Mouse (Mus musculus) forebrain, postnatal 0 days (tissue): ENCODE measurements around the gene Gm36245. TPM values are rescaled to one million over a fixed set of nuclear protein-coding genes. Genes with fewer than 3 reads are reported as not detected.
"Not testable (repeated sequence)": the region's sequence is repeated elsewhere in the genome, so short reads cannot be mapped to it uniquely, and the experiment has no call there.

Experiments used
- ATAC-seq: fragments of 200-750 bp; cut with Nextera tagmentation; 2 replicates; pipeline ENCODE4 v1.8.0; 2017; ENCODE audit warnings: mild to moderate bottlenecking, moderate library complexity
- DNase-seq: peaks from one replicate; pipeline ENCODE4 v3.0.0-alpha.2; 2015
- H3K27ac ChIP-seq: fragments of 300-500 bp; sonication (generic); 2 replicates; pipeline ENCODE4 v1.5.1; 2014; ENCODE audit warnings: low read depth, mild to moderate bottlenecking, antibody characterized with exemption, low read length, moderate library complexity, mixed read lengths
- H3K27me3 ChIP-seq: fragments of 300-500 bp; sonication (generic); 2 replicates; pipeline ENCODE4 v1.6.1; 2014; ENCODE audit warnings: mild to moderate bottlenecking, low read length, mixed read lengths; ENCODE audit not compliant: insufficient read depth
- H3K36me3 ChIP-seq: fragments of 300-500 bp; sonication (generic); 2 replicates; pipeline ENCODE4 v1.6.1; 2014; ENCODE audit warnings: mild to moderate bottlenecking, moderate library complexity; ENCODE audit not compliant: insufficient read depth
- H3K4me1 ChIP-seq: fragments of 300-500 bp; sonication (generic); 2 replicates; pipeline ENCODE4 v1.6.1; 2014; ENCODE audit warnings: antibody characterized with exemption; ENCODE audit not compliant: insufficient read depth
- H3K4me2 ChIP-seq: fragments of 300-500 bp; sonication (generic); 2 replicates; pipeline ENCODE4 v1.6.1; 2014; ENCODE audit warnings: low read depth, mild to moderate bottlenecking, moderate library complexity
- H3K4me3 ChIP-seq: fragments of 300-500 bp; sonication (generic); 2 replicates; pipeline ENCODE4 v1.5.1; 2014; ENCODE audit warnings: low read depth, low read length, mixed read lengths
- H3K9ac ChIP-seq: fragments of 300-500 bp; sonication (generic); 2 replicates; pipeline ENCODE4 v1.6.1; 2014; ENCODE audit warnings: mild to moderate bottlenecking
- H3K9me3 ChIP-seq: fragments of 300-500 bp; sonication (generic); 2 replicates; pipeline ENCODE4 v1.6.1; 2016; ENCODE audit warnings: low read length
- CTCF ChIP-seq: sonication (generic); IDR thresholded peaks from 2 replicates; pipeline ENCODE4 v1.5.1; 2016; ENCODE audit warnings: antibody characterized with exemption, control low read depth, low read depth
- WGBS: fragments of 180-500 bp; shearing (Covaris S2); extraction: QIAGEN DNeasy Blood & Tissue Kit; methylation state at CpG from one replicate; pipeline ENCODE4 v1.1.7; 2014; 5-methylcytosine and 5-hydroxymethylcytosine counted together
- polyA plus RNA-seq: library from polyadenylated mRNA; unstranded; fragments of >200 nt; fragmentation: Nextera tagmentation; extraction: Ambion mirVana; gene quantifications from 2 replicates; pipeline ENCODE4 v1.2.1, GENCODE M21; 2015
- total RNA-seq: library from RNA; depleted of rRNA; stranded (reverse); fragments of >200 nt; gene quantifications from 2 replicates; pipeline ENCODE4 v1.2.3, GENCODE M21; 2014

Gm36245 gene
- total and polyA plus RNA-seq, 2 experiments from 2014 or later, result not detected

- Histone ChIP-seq H3K27me3 (no peaks in the 10 kb centered on the region), H3K36me3 (no peaks in the 10 kb centered on the region), H3K4me3 (no peak overlapping the region), H3K9me3 (0 out of 2 replicates have a peak, but pooled peaks cover under 1% of the 10 kb centered on the region), H3K27ac (no peak overlapping the region), H3K4me1 (no peaks in the 10 kb centered on the region), H3K9ac (no peak overlapping the region), H3K4me2 (no peak overlapping the region)
- DNase-seq (no peak), ATAC-seq (no peak)
- no peak for TF ChIP-seq CTCF
Observed at GRCm38 (mm10) chr15:77588981-77589380, 10.1 kb upstream of the Gm36245 start.

- ATAC-seq, result no peak
- no peak for DNase-seq
- Histone ChIP-seq H3K27me3 (no peaks in the 10 kb centered on the region), H3K9me3 (no peaks in the 10 kb centered on the region), H3K9ac (no peak overlapping the region), H3K4me2 (no peak overlapping the region), H3K27ac (no peak overlapping the region), H3K36me3 (no peaks in the 10 kb centered on the region), H3K4me3 (no peak overlapping the region), H3K4me1 (no peaks in the 10 kb centered on the region)
- no peak for TF ChIP-seq CTCF
- 71% methylated on average over 2 of the region's 2 CpGs for WGBS
Observed at GRCm38 (mm10) chr15:77590881-77591280, 8.2 kb upstream of the Gm36245 start.

DNA sequence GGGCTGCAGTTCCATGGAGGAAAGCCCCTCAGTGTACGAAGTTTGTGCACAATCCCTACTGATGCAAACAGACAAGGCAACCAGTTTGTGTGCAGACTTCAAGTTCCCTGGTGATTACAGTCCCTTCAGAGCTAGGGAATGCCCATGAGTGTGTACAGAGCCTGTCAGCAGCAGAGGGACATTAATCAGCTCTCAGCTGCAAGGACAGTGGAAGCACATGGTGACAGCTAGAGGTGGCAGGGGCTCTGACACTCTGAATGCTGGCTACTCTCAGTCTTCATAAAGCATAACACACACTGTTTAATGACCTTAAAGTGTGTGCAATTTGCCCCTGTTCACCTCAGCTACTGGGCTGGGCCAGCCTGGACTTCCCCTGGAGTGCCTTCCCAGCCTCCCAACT lies 5.5 kb upstream of the Gm36245 start:
- no peaks in the 10 kb centered on the region for H3K36me3 ChIP-seq
- no peak for TF ChIP-seq CTCF
- 100% methylated on average over 1 of the region's 1 CpGs for WGBS
- no peak overlapping the region for H3K4me3 ChIP-seq
- no peak overlapping the region for H3K9ac ChIP-seq
- DNase-seq (no peak), ATAC-seq (no peak)
- no peak overlapping the region for H3K4me2 ChIP-seq
- H3K27ac ChIP-seq, result no peak overlapping the region
- H3K9me3 ChIP-seq, result no peaks in the 10 kb centered on the region
- no peaks in the 10 kb centered on the region for H3K4me1 ChIP-seq
- H3K27me3 ChIP-seq, result no peaks in the 10 kb centered on the region

- 64% methylated on average over 5 of the region's 5 CpGs for WGBS
- H3K9me3 ChIP-seq, result no peaks in the 10 kb centered on the region
- no peak within 1 kb of the TSS for H3K4me3 ChIP-seq
- no peaks in the 10 kb centered on the region for H3K4me1 ChIP-seq
- DNase-seq, result no peak
- TF ChIP-seq CTCF, result no peak
- H3K9ac ChIP-seq, result no peak within 1 kb of the TSS
- H3K4me2 ChIP-seq, result no peak within 1 kb of the TSS
- H3K27ac ChIP-seq, result no peak within 1 kb of the TSS
- H3K27me3 ChIP-seq, result no peaks in the 10 kb centered on the region
- H3K36me3 ChIP-seq, result no peaks in the 10 kb centered on the region
- no peak for ATAC-seq
Observed at GRCm38 (mm10) chr15:77595961-77596360, 3.1 kb upstream of the Gm36245 start, which contains the start of gene Apol10b. Gene Apol10b (minus strand): TSS chr15:77596125.

DNA sequence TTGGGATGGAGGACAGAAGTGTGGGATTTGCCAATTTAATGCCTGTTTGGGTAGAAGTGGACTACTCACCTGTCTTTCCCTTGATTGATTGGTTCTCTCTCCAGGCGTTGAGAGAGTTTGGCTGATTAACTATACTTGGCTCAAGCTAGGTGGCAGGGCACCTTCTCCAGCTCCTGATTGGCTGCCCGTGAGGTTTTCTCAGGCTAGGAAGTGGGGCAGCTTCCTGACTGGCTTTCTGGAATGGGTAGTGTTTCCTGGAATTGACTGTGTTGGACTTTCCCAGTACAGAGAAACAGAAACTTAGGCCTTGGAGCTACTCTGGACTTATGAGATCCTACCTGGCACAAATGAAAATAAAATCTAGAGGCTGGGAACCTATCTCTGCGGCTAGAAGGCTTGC lies 629 bp upstream of the Gm36245 start:
- Histone ChIP-seq H3K4me1 (no peaks in the 10 kb centered on the region), H3K4me3 (no peak overlapping the region), H3K9ac (no peak overlapping the region), H3K4me2 (no peak overlapping the region), H3K27me3 (no peaks in the 10 kb centered on the region), H3K27ac (no peak overlapping the region), H3K36me3 (no peaks in the 10 kb centered on the region), H3K9me3 (no peaks in the 10 kb centered on the region)
- no peak for DNase-seq
- TF ChIP-seq CTCF, result no peak
- ATAC-seq, result no peak
- WGBS, result 76% methylated on average over 3 of the region's 3 CpGs

GRCm38 (mm10) chr15:77606069-77606468 lies 7.0 kb downstream of the Gm36245 start:
- DNase-seq (no peak), ATAC-seq (no peak)
- no peaks in the 10 kb centered on the region for H3K9me3 ChIP-seq
- H3K4me1 ChIP-seq, result no peaks in the 10 kb centered on the region
- no peaks in the 10 kb centered on the region for H3K36me3 ChIP-seq
- no peaks in the 10 kb centered on the region for H3K27me3 ChIP-seq
- no peak overlapping the region for H3K27ac ChIP-seq
- H3K4me2 ChIP-seq, result no peak overlapping the region
- TF ChIP-seq CTCF, result no peak
- WGBS, result 93% methylated on average over 3 of the region's 3 CpGs
- H3K4me3 ChIP-seq, result no peak overlapping the region
- no peak overlapping the region for H3K9ac ChIP-seq

GRCm38 (mm10) chr15:77624710-77625109 lies 25.7 kb downstream of the Gm36245 start:
- H3K36me3 ChIP-seq, result no peaks in the 10 kb centered on the region
- TF ChIP-seq CTCF, result no peak
- H3K27ac ChIP-seq, result no peak overlapping the region
- H3K4me1 ChIP-seq, result no peaks in the 10 kb centered on the region
- H3K9ac ChIP-seq, result no peak overlapping the region
- no peaks in the 10 kb centered on the region for H3K9me3 ChIP-seq
- no peak overlapping the region for H3K4me3 ChIP-seq
- no peak for DNase-seq
- no peak overlapping the region for H3K4me2 ChIP-seq
- ATAC-seq, result no peak
- H3K27me3 ChIP-seq, result no peaks in the 10 kb centered on the region
- 97% methylated on average over 1 of the region's 1 CpGs for WGBS

DNA sequence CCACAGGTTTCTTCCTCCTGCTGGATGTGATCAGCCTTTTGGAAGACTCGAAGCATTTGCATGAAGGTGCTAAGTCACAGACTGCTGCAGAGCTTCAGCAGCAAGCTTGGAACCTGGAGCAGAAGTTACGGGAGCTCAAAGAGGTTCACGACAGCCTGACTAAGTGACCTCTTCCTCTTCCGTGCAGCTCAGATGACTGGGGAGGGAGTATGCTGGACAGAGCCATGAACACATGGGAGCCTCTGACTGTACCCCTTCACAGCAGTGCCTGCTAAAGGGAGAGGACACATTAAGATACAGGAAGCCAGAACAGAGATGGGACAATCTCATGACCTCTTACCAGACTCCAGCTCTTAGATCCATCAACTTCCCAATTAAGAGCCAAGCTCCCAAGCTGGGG lies 27.4 kb downstream of the Gm36245 start:
- not testable (repeated sequence) for H3K27ac ChIP-seq, ATAC-seq, H3K4me2 ChIP-seq

DNA sequence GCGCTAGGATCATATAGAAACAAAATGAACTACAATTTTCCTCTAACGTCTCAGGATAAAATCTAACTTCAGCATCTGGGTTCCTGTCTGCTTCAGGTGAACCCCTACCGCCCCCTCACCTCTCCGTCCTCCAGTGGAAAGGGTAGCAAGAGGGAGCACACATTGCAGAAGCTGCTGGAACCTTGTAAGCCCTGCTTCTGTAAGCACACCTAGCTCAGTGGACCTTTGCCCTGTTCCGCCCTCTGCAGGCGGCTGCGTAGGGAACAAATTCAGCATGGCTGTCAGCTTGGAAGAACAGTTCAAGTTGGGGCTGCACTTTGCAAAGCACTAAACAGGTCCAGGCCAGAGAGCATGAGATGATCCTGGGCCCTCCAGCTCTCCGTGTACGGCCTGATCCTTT lies 29.6 kb downstream of the Gm36245 start:
- not testable (repeated sequence) for ATAC-seq, H3K9ac ChIP-seq, H3K36me3 ChIP-seq, DNase-seq, H3K4me3 ChIP-seq, H3K4me1 ChIP-seq, H3K27ac ChIP-seq, H3K27me3 ChIP-seq, H3K4me2 ChIP-seq, H3K9me3 ChIP-seq
- 64% methylated on average over 9 of the region's 9 CpGs for WGBS

More for the DNA sequence above, 27.4 kb downstream of the Gm36245 start:
- H3K27me3 ChIP-seq, DNase-seq, H3K4me1 ChIP-seq, H3K9ac ChIP-seq, H3K4me3 ChIP-seq, H3K9me3 ChIP-seq, H3K36me3 ChIP-seq: not testable (repeated sequence)
- 86% methylated on average over 4 of the region's 4 CpGs for WGBS

GRCm38 (mm10) chr15:77629822-77630221 lies 30.8 kb downstream of the Gm36245 start:
- WGBS, result 77% methylated on average over 3 of the region's 3 CpGs
- not testable (repeated sequence) for H3K27me3 ChIP-seq, H3K36me3 ChIP-seq, ATAC-seq, H3K27ac ChIP-seq, H3K9me3 ChIP-seq, H3K4me2 ChIP-seq, H3K4me1 ChIP-seq, DNase-seq, H3K9ac ChIP-seq, H3K4me3 ChIP-seq

DNA sequence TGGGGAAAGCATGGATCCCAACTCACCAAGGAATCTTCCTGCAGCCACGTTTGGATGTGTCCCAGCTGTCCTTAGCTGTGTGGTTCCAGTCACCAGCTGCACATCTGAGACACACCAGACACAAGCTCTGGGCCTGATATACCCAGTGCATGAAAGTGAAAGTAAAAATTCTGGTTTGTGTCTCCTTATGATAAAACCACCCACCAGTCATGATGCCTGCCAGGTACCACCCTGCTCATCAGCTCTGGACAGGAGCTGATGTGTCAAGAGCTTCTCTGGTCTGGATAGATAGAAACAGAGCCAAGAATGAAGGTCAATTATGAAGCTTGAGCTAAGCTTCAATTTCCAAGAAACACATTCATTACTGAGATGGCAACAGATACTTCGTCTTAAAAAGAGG lies 44.1 kb downstream of the Gm36245 start, which contains the start of gene Apol11b:
Gene Apol11b (minus strand): TSS at position 111 of the 400 bp plus-strand sequence.
- WGBS, result 71% methylated on average over 2 of the region's 2 CpGs
- H3K9me3 ChIP-seq, H3K9ac ChIP-seq, H3K36me3 ChIP-seq, H3K27me3 ChIP-seq, H3K4me3 ChIP-seq, H3K4me1 ChIP-seq, DNase-seq, H3K4me2 ChIP-seq, H3K27ac ChIP-seq, ATAC-seq: not testable (repeated sequence)
